Mouse (Mus musculus) frontal cortex, postnatal 10 days (tissue): ENCODE measurements around the gene Bcl9l.
A peak's percentile ranks its signal among the peaks of the same experiment; 100 is the strongest.

Experiments used
- DNase-seq, 2 experiments: peaks; one replicate each; pipeline ENCODE4 v3.0.0; 2022; ENCODE audit warnings: low spot score in 2 of 2, mixed read lengths in 1 of 2

Bcl9l gene

DNA sequence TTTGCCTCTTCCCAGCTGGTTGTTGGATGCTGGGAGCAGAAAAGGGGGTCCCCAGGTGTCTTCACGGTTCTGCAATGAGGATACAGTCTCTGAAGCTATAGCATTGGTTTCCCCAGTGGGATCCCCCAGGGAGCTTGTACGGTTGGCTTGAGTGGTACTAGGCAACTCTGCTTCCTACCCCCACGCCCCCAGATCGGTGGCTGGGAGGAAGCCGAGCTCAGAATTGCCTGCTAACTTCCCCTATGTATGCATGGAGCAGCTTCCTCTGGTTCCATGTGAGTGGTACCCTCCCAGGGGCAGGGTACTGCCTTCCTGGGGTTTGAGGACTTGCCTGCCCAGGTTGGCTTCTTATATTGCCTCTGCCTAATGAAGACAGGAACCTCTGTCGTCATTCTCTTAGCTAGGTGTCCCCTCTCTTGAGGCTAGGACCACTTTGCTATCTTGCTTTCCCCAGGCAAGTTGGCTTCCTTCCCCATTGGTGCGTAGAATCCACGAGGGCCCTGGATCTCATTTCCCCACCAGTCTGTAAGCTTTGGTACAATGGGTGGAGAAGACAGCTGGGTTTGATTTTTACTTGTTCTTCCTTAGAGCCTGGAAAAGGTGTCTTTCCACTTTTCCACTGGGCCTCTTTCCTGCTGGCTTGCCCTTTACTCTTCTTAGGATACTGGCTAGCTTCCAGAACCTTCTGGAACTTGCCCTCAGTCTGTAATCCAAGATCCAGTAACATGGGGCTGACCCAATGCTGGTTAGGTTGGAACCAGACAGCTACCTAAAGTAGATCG, 29.5 kb downstream of the Bcl9l start:
- peak in 1 of 2 experiments; percentile 24 for DNase-seq

- no peak for DNase-seq
Measured at GRCm38 (mm10) chr9:44512717-44513003, 30.0 kb downstream of the Bcl9l start.

- no peak for DNase-seq
Measured at GRCm38 (mm10) chr9:44513121-44513520, 30.5 kb downstream of the Bcl9l start.

- DNase-seq: no peak
Measured at GRCm38 (mm10) chr9:44513610-44514009, 31.0 kb downstream of the Bcl9l start.

- no peak for DNase-seq
Measured at GRCm38 (mm10) chr9:44514147-44514546, 31.5 kb downstream of the Bcl9l start.

GRCm38 (mm10) chr9:44515131-44515751, 32.6 kb downstream of the Bcl9l start:
- peak in 1 of 2 experiments; percentile 13 for DNase-seq

GRCm38 (mm10) chr9:44515891-44516290, 33.3 kb downstream of the Bcl9l start:
- DNase-seq: no peak

GRCm38 (mm10) chr9:44517368-44517767, 34.7 kb downstream of the Bcl9l start:
- DNase-seq: no peak

DNA sequence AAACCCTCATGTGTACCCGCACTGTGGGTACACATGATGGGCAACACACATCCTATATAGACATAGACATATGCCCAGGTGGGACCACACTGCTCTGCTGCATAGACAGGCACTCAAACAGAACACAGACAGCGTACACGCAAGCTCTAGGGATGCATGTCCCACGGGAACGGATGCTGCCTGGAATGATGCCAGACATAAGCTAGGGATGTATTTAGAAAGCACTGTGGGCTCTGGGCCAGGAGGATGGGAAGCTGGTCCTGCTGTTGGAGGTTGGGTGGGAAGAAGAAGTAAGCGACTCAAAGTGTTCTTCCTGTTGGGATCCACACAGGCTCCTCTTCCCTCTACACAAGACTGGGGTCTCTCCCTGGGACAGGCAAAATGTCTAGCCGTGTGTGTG, 35.4 kb downstream of the Bcl9l start:
- DNase-seq: peak in 1 of 2 experiments; percentile 39

DNA sequence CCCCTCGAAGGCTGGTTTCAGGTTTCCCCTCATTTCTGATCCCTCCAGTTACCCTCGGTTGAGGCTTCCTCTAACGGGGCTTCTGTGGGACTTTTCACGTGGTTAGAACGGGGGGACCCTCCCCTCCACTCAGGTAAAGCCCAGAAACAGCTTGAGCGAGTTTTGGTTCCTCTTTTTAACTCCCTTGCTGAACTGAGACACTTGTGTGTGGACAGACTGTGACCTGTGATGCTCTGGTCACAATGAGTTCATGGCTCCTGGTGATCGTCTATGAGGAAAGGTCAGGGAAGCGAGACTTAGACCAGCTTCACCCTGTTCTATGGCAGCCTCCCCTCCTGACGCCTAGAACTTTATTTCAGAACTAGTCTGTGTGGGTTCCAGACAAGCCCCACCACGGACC, 39.3 kb downstream of the Bcl9l start:
- DNase-seq: no peak

DNA sequence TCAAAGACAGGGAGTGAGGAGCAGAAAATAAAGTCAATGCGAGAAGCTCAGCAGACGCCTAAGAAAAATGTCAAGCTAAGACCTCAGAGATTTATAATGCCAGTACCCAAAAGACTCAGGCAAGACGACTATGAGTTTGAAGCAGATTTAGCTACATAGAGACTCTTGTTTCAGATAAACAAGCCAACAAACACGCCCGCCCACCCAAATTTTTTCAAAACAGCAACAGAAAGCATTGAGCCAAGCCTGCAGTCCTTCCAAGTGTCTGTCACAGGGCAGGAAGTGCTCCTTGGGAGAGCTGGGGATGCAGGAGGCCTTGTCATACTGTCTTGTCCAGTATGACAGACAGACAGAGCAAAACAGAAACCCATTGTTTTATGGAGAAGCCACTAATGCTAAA, 41.1 kb downstream of the Bcl9l start:
- no peak for DNase-seq

- no peak for DNase-seq
Measured at GRCm38 (mm10) chr9:44524235-44524826, 41.7 kb downstream of the Bcl9l start.

GRCm38 (mm10) chr9:44525001-44525400, 42.4 kb downstream of the Bcl9l start:
- DNase-seq: no peak

GRCm38 (mm10) chr9:44525589-44525988, 43.0 kb downstream of the Bcl9l start:
- no peak for DNase-seq

DNA sequence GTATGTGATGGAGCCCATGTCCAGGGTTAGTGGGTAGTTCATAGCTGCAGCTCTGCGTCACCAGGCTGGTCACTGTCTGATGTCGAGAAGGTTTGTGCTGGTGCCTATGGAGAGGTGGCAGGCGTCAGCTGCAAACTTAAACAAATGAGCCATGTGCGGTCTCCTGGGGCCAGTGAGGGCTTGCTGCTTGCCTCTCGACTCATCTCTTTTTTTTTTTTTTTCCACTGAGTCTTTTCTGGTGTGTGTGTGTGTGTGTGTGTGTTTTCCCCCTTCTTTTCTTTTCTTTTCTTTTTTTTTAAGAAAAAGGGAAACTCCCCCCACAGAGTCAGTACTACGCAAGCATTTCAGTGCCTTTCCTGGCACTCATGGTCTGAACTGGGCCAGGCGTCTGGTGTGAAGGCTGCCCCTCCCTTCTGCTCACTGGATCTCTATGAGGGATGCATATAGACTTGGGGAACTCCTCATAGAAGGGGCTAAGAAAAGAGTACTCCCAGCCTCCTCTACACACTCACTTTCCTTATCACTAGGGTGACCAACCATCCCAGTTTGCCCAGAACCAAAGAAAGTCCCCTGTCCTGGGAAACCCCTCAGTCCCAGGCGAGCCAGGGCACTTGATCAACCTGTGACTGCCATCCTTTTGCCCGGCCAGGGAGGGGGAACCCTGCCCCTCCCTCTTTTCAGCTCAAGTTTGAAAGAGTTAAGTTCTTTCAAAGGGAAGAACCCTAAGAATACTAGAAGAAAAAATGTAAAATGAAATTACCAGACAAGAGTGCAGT, 43.9 kb downstream of the Bcl9l start:
- no peak for DNase-seq

GRCm38 (mm10) chr9:44528340-44528739, 45.7 kb downstream of the Bcl9l start:
- DNase-seq: no peak

DNA sequence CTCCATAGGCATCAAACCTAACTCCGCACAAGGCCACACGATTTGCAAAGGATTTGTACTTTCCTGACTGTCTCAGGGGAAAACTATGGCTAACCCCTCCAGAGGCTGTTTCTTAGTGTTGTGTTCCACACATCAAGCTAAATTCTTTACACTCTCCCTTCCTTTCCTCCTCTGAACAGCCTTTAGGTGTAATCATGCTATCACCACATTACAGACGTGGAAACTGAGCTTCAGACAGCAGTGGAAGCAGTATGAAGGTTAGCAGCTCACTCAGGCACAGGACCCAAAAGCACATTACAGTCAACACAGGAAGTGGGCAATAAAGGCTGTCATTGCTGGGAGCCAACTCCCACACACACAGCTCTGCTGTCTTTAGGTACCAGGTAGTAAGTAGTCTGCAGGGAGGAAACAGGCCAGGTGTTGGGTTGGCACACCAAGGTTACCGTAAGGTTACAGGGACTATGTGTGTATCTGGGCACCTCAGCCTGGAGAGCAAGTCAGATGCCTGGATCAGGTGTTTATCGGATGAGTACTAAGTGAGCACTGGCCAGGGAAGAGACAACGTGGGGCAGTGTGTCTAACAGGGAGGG, 50.5 kb downstream of the Bcl9l start:
- DNase-seq: no peak

GRCm38 (mm10) chr9:44537625-44538301, 55.1 kb downstream of the Bcl9l start:
- DNase-seq: no peak

DNA sequence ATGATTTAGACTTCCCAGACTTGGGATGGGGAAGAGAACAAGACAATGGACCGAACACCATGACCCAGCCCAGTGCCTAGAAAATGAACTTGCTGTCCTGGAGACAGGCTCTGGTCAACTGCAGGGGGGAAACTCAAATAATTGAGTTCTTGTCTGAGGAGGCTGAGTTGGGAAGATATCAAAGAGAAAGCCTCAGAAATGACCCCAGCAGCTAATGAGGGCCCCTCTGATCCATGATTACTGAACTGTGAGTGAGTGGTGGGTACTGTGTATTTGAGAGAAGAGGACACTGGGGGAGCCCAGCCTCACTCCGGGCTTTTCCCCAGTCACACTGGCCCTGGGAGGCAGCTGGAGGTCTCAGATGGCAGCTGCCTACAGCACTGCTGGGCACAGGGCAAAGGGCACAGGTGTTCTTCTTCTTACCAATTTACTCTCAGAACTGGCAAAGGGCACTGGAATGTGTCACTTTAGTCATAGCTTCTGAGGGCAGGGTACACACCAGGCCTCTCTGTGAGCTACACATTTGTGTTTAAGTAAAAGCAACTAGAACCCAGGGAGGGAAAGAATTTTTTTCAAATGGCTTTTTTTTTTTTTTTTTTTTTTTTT, 57.3 kb downstream of the Bcl9l start:
- no peak for DNase-seq

- no peak for DNase-seq
Measured at GRCm38 (mm10) chr9:44540676-44541075, 58.1 kb downstream of the Bcl9l start.

GRCm38 (mm10) chr9:44542364-44542763, 59.7 kb downstream of the Bcl9l start:
- no peak for DNase-seq
